Mouse (Mus musculus): ENCODE results near the gene Phlda1.

Gene Phlda1

DNA sequence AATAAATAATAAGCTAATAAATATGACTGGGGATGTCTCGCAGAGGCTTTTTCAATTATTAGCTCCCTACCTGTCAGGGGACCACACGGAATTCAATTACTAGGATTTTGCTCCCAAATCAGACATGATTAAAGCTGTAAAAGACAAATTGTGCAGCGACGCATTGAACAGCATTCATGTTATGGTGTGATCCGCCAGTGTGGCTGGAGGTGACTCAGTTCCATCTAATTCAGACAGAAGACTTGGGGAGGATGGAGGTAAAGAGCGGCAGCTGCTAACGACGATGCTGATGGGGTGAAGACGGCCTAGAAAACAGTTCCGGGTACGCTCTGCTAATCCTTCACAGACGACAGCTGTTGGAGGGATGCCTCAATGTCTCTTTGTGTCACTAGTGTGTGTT is 17.8 kb downstream of the Phlda1 start:
- DNase-seq (ENCODE audit: inconsistent age in 2 of 2, low spot score in 1 of 2) = no peak

DNA sequence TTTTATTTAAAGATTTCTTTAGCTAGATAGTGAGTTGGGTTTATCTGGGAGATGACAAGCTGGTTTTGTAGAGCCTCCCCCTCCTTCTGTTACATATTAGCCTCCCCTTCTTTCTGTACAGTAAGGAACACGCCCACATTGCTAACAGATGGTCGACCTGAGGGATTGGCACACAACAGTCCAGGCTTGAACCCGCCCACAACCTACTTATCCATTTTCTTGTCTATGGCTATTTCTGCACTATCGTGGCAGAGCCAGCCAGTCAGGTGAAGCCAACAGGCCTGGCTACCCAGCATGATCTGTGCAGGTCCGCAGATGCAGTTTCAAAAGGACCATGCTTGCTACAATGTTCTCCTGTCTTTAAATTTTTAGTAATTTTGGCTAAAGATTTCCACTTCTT is 21.0 kb downstream of the Phlda1 start:
- no peak for DNase-seq (ENCODE audit: inconsistent age in 2 of 2, low spot score in 1 of 2)

DNA sequence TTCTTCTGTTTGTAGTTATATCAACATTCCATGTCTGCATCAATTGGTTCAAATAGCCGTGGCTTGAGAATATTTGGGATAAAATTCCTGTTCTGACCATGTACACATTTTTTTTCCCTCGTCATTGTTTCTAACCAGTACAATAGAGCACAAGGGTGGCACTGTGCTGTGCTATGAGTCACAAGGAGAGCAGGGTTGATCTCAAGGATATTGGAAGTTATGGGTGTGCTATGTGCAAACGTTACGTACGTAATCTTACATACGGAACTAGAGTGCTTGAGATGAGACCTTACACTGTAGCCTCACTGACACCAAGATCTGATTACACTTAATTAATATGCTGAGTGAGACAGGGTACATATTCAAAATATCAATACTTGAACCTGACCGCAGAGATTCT is 21.5 kb downstream of the Phlda1 start:
- peak in 1 of 2 experiments; percentile 40 for DNase-seq (ENCODE audit: inconsistent age in 2 of 2, low spot score in 1 of 2)

DNA sequence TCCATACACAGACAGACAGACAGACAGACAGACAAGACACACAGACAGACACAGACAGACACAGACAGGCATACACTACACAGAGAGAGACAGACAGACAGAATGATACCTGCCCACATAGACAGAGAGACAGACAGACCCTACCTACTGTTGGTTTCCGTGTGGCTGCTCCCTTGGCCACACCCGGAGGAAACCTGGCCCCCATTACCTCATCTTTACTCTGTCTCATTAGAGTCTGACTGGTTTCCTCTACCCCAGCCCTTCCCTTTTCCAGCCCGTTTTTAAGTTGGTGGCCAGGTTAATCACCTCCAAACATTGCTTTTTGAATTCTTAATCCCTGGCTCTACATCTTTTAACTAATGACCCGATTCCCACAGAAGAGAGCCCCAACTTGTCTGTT is 22.2 kb downstream of the Phlda1 start:
- DNase-seq (ENCODE audit: inconsistent age in 2 of 2, low spot score in 1 of 2) = no peak

DNA sequence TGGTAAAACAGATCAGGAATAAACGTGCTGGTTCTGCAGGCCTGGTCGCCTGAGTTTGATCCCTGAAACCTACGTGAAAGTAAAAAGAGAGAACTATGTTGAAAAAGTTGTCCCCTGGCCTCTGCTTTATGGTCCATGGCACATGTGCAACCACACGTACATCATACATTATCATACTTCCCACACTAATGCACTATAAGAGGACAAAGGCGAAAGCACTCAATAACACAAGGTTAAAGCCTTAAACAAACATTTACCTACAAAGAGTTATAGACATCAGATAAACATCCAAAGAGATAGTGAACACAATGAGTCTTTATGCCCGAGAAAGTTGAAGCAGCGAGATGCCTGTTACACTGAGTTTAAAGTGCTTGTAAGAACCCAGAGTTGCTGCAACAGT is 24.3 kb downstream of the Phlda1 start:
- no peak for DNase-seq (ENCODE audit: inconsistent age in 2 of 2, low spot score in 1 of 2)

DNA sequence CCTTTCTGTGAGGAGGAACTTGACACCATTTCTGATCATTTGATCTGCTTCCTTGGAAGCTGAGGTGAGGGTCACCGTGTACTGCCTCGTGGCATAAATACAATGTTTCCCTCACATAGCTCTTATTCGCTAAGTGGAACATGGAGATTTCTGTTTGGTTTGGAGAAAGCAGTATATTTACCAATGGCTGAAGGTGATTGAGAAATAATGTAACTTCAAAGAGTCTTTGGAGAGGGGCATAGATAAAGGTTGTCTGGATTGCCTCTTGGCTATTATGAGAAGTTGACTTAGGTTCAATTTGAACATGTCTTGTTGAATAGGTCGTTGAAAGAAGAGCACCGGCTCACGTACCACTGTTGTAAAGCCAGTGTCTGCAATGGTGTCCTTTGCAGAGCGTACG is 28.6 kb downstream of the Phlda1 start:
- DNase-seq (ENCODE audit: inconsistent age in 2 of 2, low spot score in 1 of 2) = no peak

DNA sequence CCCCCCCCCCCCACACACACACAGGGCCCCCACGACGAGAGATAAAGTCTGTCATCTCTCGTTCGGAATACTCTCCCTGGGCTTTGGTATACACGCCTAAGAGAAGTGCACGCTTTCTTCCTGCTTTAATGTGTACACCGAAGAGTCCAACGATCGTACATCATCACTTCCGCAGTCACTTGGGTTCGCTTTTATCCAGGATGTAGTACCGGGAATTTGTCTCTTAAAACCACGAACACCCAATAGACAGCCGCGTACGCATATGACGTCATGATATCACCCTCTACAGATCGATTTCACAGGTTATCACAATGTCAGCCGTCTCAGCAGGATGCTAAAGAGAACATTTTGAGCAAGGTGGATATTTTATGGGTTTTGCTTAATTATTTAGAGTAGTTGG is 31.3 kb downstream of the Phlda1 start:
- no peak for DNase-seq (ENCODE audit: inconsistent age in 2 of 2, low spot score in 1 of 2)

DNA sequence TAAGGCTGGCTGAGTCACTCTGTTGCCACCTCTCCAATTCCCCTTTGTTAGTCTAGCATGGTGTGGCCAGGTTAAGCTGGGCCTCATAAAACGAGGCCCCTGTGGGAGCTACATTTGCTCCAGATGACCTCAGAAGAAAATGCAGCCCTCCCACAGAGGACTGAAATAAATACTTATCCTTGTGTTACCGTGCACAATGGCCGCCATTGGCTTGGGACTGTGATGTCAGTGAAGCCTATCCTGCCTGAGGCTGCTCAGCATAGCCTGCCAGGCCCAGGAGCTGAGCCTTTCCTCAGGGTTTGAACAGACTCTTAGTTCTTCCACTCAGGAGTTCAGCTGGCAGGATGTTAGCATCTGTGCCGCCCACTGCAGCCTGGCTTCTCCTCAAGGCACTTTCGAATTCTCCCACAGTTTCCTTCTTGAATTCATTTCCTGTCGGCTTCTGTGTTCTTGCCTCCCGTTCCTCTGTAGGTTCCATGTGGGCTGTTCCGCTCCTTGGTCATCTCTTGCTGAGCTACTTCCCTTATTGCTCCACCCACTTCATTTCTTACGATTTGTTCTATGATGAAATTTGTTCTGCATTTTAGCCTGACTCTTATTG is 33.7 kb downstream of the Phlda1 start:
- peak in 1 of 2 experiments; percentile 61 for DNase-seq (ENCODE audit: inconsistent age in 2 of 2, low spot score in 1 of 2)

DNA sequence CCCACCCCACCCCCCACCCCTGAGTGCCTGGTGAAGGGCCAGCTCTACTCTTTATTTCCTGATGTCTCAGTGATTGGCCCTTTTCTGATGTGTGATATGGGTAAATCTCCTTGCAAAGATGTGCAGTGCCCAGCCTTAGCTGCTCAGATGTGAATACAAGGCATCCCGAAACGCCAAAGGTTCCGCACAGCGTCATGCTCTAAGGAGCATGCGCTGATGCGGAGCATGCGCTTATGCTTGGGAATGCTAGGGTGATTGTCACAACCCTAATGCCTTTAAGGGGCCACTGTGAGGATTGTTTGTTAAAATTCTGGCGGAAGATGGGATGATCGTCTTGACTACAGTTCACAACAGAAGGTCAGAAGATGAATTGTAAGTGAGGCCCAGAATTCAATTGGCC is 34.6 kb downstream of the Phlda1 start:
- DNase-seq (ENCODE audit: inconsistent age in 2 of 2, low spot score in 1 of 2) = no peak

DNA sequence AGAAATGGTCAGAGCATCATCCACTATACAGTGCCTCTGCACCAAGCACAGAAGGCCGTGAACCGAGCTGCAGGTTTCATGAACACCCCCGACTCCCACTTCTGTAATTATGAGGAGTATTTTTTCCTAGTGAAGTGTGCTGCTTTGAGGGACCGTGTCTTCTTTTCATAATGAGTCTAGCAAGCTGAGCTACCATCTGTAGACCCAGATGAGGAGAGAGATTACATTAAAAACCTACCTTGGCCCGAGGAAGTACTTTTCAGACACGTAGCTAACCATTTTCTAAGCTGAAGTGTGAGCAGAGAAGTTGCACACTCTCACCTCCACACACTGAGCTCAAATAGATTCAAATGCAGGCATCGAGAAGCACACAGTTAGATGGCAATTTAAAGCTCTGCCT is 37.0 kb downstream of the Phlda1 start:
- no peak for DNase-seq (ENCODE audit: inconsistent age in 2 of 2, low spot score in 1 of 2)

DNA sequence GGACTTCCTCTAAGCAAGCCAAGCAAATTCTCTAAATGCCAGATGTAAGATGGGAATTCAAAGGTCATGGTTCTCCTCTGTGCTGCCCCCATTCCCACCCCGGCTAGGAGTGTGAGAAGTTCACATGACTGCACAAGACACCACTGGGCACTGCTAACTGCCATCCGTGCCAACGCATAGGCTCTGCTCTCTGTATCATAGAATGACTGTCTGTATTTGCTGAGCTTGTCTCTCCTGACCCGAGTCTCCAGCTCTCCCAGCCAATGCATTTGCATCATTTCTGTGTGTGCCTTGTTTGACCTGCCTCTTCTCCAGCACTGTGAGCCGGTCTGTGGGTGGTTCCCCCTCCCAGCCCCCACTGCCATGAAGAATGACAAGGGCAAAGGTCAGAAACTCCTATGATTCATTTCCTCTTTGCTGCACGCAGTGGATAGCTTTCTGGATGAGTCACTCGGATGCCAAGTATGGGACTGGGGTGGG is 37.7 kb downstream of the Phlda1 start:
- peak; percentile 75 to 89 for DNase-seq (ENCODE audit: inconsistent age in 2 of 2, low spot score in 1 of 2)

DNA sequence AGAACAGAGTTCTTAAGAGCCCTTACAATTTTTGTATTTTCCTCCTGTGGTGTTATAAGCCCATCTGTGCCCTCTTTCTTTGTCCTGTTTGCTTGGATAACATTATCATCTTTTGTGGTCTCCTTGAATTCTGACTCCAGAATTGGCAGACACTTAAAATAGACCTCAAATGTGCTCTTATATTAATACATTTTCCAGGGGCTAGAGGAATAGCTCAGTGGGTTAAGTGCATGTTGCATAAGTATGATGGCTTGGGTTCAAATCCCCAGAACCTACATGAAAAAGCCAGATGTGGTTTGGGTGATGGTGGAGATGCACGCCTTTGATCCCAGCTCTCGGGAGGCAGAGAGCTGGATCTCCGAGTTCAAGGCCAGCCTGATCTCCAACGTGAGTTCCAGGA is 38.2 kb downstream of the Phlda1 start:
- no peak for DNase-seq (ENCODE audit: inconsistent age in 2 of 2, low spot score in 1 of 2)

DNA sequence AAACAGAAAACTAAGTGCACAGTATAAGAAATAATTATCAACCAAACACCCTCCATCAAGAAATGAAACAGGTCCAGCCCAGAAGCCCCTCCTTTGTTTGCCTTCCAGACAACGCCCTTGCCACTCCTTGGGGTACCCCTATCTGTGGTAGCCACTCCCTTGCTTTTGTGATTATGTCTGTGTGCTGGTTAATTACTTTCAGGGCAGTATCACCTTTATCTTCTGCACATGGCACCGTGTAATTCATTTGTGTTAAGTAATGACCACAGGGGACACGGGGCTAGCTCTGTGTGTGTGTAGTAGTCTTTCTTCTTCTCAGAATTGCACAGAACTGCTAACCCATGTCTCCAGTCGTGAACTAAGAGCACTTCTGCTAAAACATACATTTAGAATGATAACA is 39.6 kb downstream of the Phlda1 start:
- DNase-seq (ENCODE audit: inconsistent age in 2 of 2, low spot score in 1 of 2) = no peak

DNA sequence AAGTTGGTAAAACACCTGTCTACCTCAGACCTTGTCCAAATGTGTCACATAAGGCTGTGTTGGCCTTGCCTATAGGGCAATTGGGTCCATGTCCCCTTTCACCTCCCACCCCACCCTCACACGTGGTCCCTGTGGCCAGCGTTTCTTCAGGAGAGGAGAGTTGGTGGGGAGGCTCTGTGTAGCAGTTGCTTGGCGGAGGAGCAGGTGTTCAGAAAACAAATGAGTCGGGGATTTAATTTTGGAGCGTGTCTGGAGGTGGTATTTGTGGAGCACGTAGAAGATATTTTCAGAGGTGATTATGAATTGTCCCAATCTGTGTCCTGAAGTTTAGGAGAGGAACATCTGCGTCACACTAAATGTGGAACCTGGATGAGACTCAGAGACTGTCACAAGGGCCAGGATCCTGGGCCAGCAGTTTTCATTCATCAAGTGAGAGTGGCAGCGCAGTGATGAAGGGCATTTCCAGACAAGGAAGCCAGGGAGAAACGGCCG is 41.8 kb downstream of the Phlda1 start:
- DNase-seq (ENCODE audit: inconsistent age in 2 of 2, low spot score in 1 of 2) = peak in 1 of 2 experiments; percentile 65

DNA sequence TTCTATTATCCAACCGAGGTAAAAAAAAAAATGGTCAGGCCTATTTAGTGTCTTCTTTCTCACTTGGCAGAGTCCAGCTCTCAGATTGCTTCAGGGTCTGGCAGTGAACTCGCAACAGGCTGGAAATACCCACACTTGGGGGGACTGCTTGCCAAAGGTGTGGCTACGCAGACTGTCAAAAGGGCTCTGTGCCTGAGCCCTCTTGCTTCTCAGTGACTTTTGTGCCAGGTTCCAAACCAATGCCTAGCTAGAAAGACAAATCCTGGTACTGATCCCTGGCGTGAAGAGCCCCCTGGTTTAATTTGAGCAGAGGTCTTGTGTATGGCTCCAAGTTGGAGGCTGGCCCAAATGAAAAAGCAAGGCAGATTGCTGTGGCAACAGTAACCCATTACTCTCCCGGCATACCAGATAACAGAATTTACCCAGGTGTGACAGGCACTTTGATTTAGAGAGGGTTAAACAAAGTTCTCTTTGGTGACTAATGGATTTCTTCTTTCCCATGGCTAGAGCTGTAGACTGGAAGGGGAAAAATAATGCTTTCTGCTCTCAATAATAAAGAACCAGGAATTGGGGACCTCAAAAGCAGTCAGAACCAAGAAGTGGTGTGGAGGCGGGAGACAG is 44.1 kb downstream of the Phlda1 start:
- peak in 1 of 2 experiments; percentile 52 for DNase-seq (ENCODE audit: inconsistent age in 2 of 2, low spot score in 1 of 2)

DNA sequence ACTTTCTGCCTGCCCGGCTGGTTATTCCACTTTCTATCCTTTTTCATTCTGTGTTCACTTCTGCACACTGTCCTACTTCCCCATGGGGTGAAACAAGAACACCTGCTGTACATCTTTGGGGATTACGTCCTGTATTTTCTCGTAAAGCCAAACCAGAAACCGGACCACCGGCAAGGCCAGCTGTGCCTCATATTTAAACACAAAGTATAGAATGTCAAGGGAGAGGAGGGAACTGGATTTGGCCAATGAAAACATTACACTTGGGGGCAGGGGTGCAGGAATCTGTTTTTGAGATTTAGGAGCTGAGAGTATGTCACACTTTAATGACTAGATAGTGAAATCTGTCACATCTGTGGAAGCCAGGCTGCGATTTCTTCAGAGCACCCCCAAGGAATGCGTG is 47.6 kb downstream of the Phlda1 start:
- no peak for DNase-seq (ENCODE audit: inconsistent age in 2 of 2, low spot score in 1 of 2)

DNA sequence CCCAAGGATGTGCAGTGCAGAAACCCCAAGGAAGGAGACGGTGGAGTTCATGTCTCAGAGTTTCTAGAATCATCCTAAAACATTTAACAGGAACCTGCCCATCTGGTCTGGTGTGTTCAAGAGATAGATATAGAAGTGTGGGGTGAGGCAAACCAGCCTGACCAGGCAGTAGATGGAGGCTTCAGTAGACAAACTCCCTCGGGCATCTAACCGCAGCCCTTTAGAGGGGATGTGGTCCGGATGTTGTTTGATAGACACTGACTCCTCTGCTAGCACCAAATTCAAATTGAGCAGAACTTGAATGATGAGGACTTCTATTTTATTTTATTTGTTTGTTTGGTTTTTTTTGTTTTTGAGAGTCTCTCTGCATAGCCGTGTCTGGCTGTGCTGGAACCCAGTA is 48.6 kb downstream of the Phlda1 start:
- DNase-seq (ENCODE audit: inconsistent age in 2 of 2, low spot score in 1 of 2) = no peak

DNA sequence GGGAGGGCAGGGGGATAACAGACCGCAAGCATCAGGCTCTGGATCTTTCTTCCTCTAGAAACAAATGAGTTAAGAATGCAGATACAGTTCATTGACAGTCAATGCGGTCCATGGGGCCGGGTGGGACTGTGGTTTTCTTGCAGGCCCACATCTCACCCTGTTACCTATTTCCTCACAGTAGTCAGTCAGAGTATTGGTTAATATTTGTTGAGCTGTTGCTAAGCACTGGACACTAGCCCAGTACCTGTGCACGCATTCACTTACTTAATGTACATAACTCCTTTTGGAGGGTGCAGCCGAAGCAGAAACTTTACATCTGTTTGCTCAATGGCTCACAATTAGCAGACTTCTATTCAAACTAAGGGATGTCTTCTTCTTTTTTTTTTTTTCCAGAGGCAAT is 52.1 kb downstream of the Phlda1 start:
- DNase-seq (ENCODE audit: inconsistent age in 2 of 2, low spot score in 1 of 2) = no peak
